Mouse (Mus musculus) C2C12 (cell line): ENCODE results near the gene Jazf1.

ENCODE experiments used
- CEBPB ChIP-seq: IDR thresholded peaks from one replicate; pipeline ENCODE4 v1.6.1; 2011; ENCODE audit warnings: low read depth, mild to moderate bottlenecking, control low read depth, moderate library complexity
- CTCF ChIP-seq: IDR thresholded peaks from one replicate; pipeline ENCODE4 v1.5.1; 2011; ENCODE audit not compliant: control insufficient read depth, insufficient read depth, insufficient read length

- TF ChIP-seq CTCF (no peak), CEBPB (no peak)
Measured at GRCm38 (mm10) chr6:53021081-53021480, 47.4 kb downstream of the Jazf1 start.
